Mouse (Mus musculus) forebrain, embryonic 16.5 days (tissue): ENCODE results near the gene Ppp4r3a. TPM values are rescaled to one million over a fixed set of nuclear protein-coding genes. Genes with fewer than 3 reads are reported as not detected.
"Not testable (repeated sequence)": the region's sequence is repeated elsewhere in the genome, so short reads cannot be mapped to it uniquely, and the experiment has no call there.

ENCODE experiments used
- ATAC-seq: fragments of 200-750 bp; cut with Nextera tagmentation; 2 replicates; pipeline ENCODE4 v1.8.0; 2017; ENCODE audit warnings: mild to moderate bottlenecking, moderate library complexity
- H3K27ac ChIP-seq: fragments of 300-500 bp; sonication (generic); 2 replicates; pipeline ENCODE4 v1.5.1; 2014; ENCODE audit warnings: low read length, control low read depth
- H3K27me3 ChIP-seq: fragments of 300-500 bp; sonication (generic); replicated peaks from 2 replicates; pipeline ENCODE4 v1.6.1; 2014; ENCODE audit warnings: low read length; ENCODE audit not compliant: control insufficient read depth, insufficient read depth
- H3K36me3 ChIP-seq: fragments of 300-500 bp; sonication (generic); 2 replicates; pipeline ENCODE4 v1.6.1; 2014; ENCODE audit not compliant: control insufficient read depth, insufficient read depth
- H3K4me1 ChIP-seq: fragments of 300-500 bp; sonication (generic); replicated peaks from 2 replicates; pipeline ENCODE4 v1.6.1; 2014; ENCODE audit warnings: low read length; ENCODE audit not compliant: control insufficient read depth, insufficient read depth
- H3K4me2 ChIP-seq: fragments of 300-500 bp; sonication (generic); 2 replicates; pipeline ENCODE4 v1.6.1; 2014; ENCODE audit warnings: mild to moderate bottlenecking, low read length, control low read depth
- H3K4me3 ChIP-seq: fragments of 300-500 bp; sonication (generic); replicated peaks from 2 replicates; pipeline ENCODE4 v1.5.1; 2014; ENCODE audit warnings: mild to moderate bottlenecking, low read length, control low read depth
- H3K9ac ChIP-seq: fragments of 300-500 bp; sonication (generic); replicated peaks from 2 replicates; pipeline ENCODE4 v1.6.1; 2014; ENCODE audit warnings: low read depth, low read length, control low read depth
- H3K9me3 ChIP-seq: fragments of 300-500 bp; sonication (generic); 2 replicates; pipeline ENCODE4 v1.6.1; 2016; ENCODE audit warnings: low read length; ENCODE audit not compliant: control insufficient read depth
- WGBS: fragments of 180-500 bp; shearing (Covaris S2); extraction: QIAGEN DNeasy Blood & Tissue Kit; methylation state at CpG from one replicate; pipeline ENCODE4 v1.1.7; 2014; 5-methylcytosine and 5-hydroxymethylcytosine counted together
- polyA plus RNA-seq: library from polyadenylated mRNA; unstranded; fragments of >200 nt; fragmentation: Nextera tagmentation; extraction: Ambion mirVana; gene quantifications from 2 replicates; pipeline ENCODE4 v1.2.1, GENCODE M21; 2015

Gene Ppp4r3a
- polyA plus RNA-seq, result 32.4 and 33.5 TPM in 2 replicates

DNA sequence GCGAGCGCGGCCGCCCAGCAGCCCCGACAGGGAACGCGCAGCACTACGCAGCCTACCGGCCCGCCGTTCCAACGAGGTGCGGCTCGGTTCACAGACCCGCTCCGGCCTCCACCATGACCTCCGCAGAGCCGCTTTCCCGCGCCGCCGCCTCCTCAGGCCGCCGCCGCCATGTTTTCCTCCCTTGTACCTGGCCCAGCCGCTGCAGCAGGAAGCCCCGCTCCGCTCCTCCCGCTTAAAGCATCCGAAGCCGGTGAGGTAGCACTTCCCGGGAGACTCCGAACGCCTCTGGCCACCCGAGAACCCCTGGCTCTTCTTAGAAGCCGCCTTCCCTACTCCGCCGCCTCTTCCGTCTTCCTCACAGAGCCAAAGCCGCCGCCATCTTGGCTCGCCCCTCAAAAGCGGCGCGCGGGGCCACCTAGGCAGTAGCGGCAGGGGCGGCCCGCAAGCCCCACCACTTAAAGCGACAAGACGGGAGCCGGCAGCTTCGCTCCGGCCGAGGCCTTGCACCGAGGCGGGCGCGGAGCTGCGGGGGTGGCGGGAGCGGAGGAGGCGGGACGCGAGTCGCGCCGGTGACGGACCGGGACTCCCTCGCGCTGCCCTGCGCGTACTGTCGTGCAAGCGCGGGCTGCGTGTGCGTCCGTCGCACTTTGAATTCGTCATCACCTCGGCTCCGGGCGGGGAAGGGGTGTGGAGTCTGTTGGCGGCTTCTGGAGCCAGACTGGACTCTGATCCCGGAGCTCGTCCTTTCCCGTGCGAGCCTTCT is at the start of gene Ppp4r3a:
Gene Ppp4r3a, minus strand, starts transcription at position 627 of the 763 bp plus-strand sequence.
- Histone ChIP-seq H3K9me3 (no peaks in the 10 kb centered on the region), H3K4me2 (peak within 1 kb of the TSS; percentile 98), H3K27me3 (no peaks in the 10 kb centered on the region), H3K9ac (peak within 1 kb of the TSS; percentile 98), H3K4me1 (peaks cover 27% of the 10 kb centered on the region), H3K4me3 (peak within 1 kb of the TSS; percentile 74), H3K27ac (peak within 1 kb of the TSS; percentile 97), H3K36me3 (no peaks in the 10 kb centered on the region)
- whole genome bisulfite sequencing, result under 1% methylated on average over 82 of the region's 90 CpGs
- peak; percentile 95 for ATAC-seq

GRCm38 (mm10) chr12:101123013-101123412 is 39.5 kb upstream of the Ppp4r3a start:
- 6% methylated on average over 1 of the region's 1 CpGs for WGBS
- no peak for ATAC-seq

GRCm38 (mm10) chr12:101122066-101122465 is 38.6 kb upstream of the Ppp4r3a start:
- not testable (repeated sequence) for H3K36me3 ChIP-seq, H3K4me3 ChIP-seq, H3K9me3 ChIP-seq, H3K4me2 ChIP-seq, H3K27me3 ChIP-seq, ATAC-seq, H3K9ac ChIP-seq, H3K4me1 ChIP-seq, H3K27ac ChIP-seq
- 69% methylated on average over 4 of the region's 4 CpGs for WGBS

More at GRCm38 (mm10) chr12:101123013-101123412, 39.5 kb upstream of the Ppp4r3a start:
- H3K27me3 ChIP-seq, result no peaks in the 10 kb centered on the region
- no peaks in the 10 kb centered on the region for H3K36me3 ChIP-seq
- no peak overlapping the region for H3K27ac ChIP-seq
- no peaks in the 10 kb centered on the region for H3K4me1 ChIP-seq
- H3K4me2 ChIP-seq, result no peak overlapping the region
- no peak overlapping the region for H3K9ac ChIP-seq
- no peaks in the 10 kb centered on the region for H3K9me3 ChIP-seq
- H3K4me3 ChIP-seq, result no peak overlapping the region

DNA sequence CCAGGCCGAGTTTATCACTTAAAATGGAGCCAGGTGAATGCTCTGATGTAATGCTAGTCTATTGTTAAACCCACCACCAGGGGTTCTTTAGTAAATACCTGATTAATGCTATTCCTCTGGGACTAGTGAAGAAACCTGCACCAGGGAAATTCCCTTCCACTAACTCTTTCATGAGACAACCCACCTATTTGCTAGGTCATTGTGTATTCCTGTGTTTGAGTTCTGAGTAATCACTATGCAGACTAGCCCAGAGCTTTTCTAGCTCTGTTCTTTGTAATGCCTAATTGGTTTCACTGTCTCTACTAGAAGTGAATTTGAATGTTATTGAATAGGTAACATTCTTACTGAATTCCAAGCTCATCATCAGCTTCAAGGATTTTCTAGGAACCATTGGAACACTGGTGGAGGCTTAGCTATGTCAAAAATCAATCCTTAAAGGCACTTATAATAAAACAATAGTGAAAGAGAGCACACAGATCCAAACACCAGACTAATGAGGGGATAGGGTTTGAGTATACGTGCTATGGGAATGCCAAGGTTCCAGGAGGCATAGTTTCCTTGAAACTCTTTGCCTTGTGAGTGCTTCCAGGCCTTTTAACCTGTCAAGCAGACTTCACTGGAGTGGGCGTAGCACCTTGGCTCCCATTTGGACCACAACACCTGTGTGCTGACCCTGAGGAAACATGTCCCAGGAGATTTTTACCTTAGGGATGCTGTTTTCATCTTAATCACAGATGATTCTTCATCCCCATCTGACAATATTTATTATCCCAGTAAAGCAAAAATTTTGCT is 26.5 kb upstream of the Ppp4r3a start:
- not testable (repeated sequence) for H3K4me1 ChIP-seq, H3K4me3 ChIP-seq, H3K36me3 ChIP-seq, H3K9me3 ChIP-seq, H3K27ac ChIP-seq, H3K9ac ChIP-seq, ATAC-seq, H3K4me2 ChIP-seq, H3K27me3 ChIP-seq
- 78% methylated on average over 3 of the region's 3 CpGs for WGBS

GRCm38 (mm10) chr12:101107722-101108121 is 24.2 kb upstream of the Ppp4r3a start:
- H3K36me3 ChIP-seq, result no peaks in the 10 kb centered on the region
- no peak overlapping the region for H3K27ac ChIP-seq
- H3K9me3 ChIP-seq, result no peaks in the 10 kb centered on the region
- H3K4me3 ChIP-seq, result no peak overlapping the region
- no peak for ATAC-seq
- no peak overlapping the region for H3K9ac ChIP-seq
- WGBS, result 100% methylated on average over 1 of the region's 1 CpGs
- H3K4me1 ChIP-seq, result no peaks in the 10 kb centered on the region
- no peak overlapping the region for H3K4me2 ChIP-seq
- no peaks in the 10 kb centered on the region for H3K27me3 ChIP-seq

GRCm38 (mm10) chr12:101105571-101105970 is 22.1 kb upstream of the Ppp4r3a start:
- no peak for ATAC-seq
- H3K4me1 ChIP-seq, result no peaks in the 10 kb centered on the region
- H3K4me3 ChIP-seq, result no peak overlapping the region
- WGBS, result 31% methylated on average over 5 of the region's 5 CpGs
- H3K27me3 ChIP-seq, result no peaks in the 10 kb centered on the region
- no peak overlapping the region for H3K4me2 ChIP-seq
- H3K9ac ChIP-seq, result no peak overlapping the region
- no peaks in the 10 kb centered on the region for H3K36me3 ChIP-seq
- H3K27ac ChIP-seq, result no peak overlapping the region
- no peaks in the 10 kb centered on the region for H3K9me3 ChIP-seq

DNA sequence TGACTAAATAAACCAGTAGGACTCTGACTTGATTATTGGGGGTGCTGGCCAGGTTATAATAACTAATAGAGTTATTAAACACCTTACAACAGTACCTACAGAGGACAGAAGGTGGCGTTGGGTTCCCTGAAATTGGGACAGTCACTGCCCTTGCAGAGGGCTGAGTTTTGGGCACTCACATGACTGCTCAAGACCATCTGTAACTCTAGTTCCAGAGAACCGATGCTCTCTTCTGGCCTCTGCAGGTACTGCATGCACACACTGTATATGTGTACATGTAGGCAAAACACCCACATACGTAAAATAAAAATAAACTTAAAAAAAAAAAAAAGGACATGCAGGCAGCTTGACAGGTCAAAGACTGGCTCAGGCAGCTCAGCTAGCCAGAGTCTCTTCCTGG is 19.1 kb upstream of the Ppp4r3a start:
- H3K9me3 ChIP-seq, result no peaks in the 10 kb centered on the region
- no peak for ATAC-seq
- no peaks in the 10 kb centered on the region for H3K27me3 ChIP-seq
- H3K4me2 ChIP-seq, result no peak overlapping the region
- H3K27ac ChIP-seq, result no peak overlapping the region
- WGBS, result 74% methylated on average over 3 of the region's 3 CpGs
- no peak overlapping the region for H3K4me3 ChIP-seq
- H3K4me1 ChIP-seq, result no peaks in the 10 kb centered on the region
- no peak overlapping the region for H3K9ac ChIP-seq
- no peaks in the 10 kb centered on the region for H3K36me3 ChIP-seq

GRCm38 (mm10) chr12:101093678-101094077 is 10.2 kb upstream of the Ppp4r3a start:
- H3K27me3 ChIP-seq, ATAC-seq, H3K4me1 ChIP-seq, H3K27ac ChIP-seq, H3K9ac ChIP-seq, H3K36me3 ChIP-seq, H3K4me2 ChIP-seq, H3K9me3 ChIP-seq, H3K4me3 ChIP-seq: not testable (repeated sequence)
- 64% methylated on average over 3 of the region's 3 CpGs for WGBS

- WGBS, result 82% methylated on average over 1 of the region's 1 CpGs
These were observed 6.5 kb upstream of the Ppp4r3a start for GRCm38 (mm10) chr12:101089955-101090354.

More at GRCm38 (mm10) chr12:101089955-101090354, 6.5 kb upstream of the Ppp4r3a start:
- H3K36me3 ChIP-seq, result no peaks in the 10 kb centered on the region
- ATAC-seq, result no peak
- H3K27me3 ChIP-seq, result no peaks in the 10 kb centered on the region
- H3K4me1 ChIP-seq, result peaks cover under 1% of the 10 kb centered on the region; the same call in 1 of the 2 replicates
- H3K27ac ChIP-seq, result no peak overlapping the region
- no peak overlapping the region for H3K4me2 ChIP-seq
- no peak overlapping the region for H3K4me3 ChIP-seq
- H3K9ac ChIP-seq, result no peak overlapping the region
- no peaks in the 10 kb centered on the region for H3K9me3 ChIP-seq
